Mouse (Mus musculus): Measurements from ENCODE around the gene Rerg.

Rerg gene

GRCm38 (mm10) chr6:137170226-137170625 is at the start of gene Rerg:
TSS of gene Rerg (minus strand) at chr6:137170497.
- no peak for DNase-seq (ENCODE audit: low spot score)

GRCm38 (mm10) chr6:137217841-137218463 is 47.7 kb upstream of the Rerg start:
- no peak for DNase-seq (ENCODE audit: low spot score)

- no peak for DNase-seq (ENCODE audit: low spot score)
Measured at GRCm38 (mm10) chr6:137211441-137211840, 41.1 kb upstream of the Rerg start.

GRCm38 (mm10) chr6:137210991-137211390 is 40.7 kb upstream of the Rerg start:
- DNase-seq (ENCODE audit: low spot score), result no peak

- DNase-seq (ENCODE audit: low spot score), result peak; percentile 60
Measured at GRCm38 (mm10) chr6:137209992-137210391, 39.7 kb upstream of the Rerg start.

- no peak for DNase-seq (ENCODE audit: low spot score)
Measured at GRCm38 (mm10) chr6:137207126-137207525, 36.8 kb upstream of the Rerg start.

GRCm38 (mm10) chr6:137205662-137206400 is 35.5 kb upstream of the Rerg start:
- peak; percentile 26 for DNase-seq (ENCODE audit: low spot score)

- peak; percentile 29 for DNase-seq (ENCODE audit: low spot score)
Measured at GRCm38 (mm10) chr6:137202661-137203060, 32.4 kb upstream of the Rerg start.

GRCm38 (mm10) chr6:137201578-137201977 is 31.3 kb upstream of the Rerg start:
- DNase-seq (ENCODE audit: low spot score), result no peak

- peak; percentile 26 for DNase-seq (ENCODE audit: low spot score)
Measured at GRCm38 (mm10) chr6:137201166-137201565, 30.9 kb upstream of the Rerg start.

- DNase-seq (ENCODE audit: low spot score), result no peak
Measured at GRCm38 (mm10) chr6:137192063-137192462, 21.8 kb upstream of the Rerg start.

GRCm38 (mm10) chr6:137191026-137191425 is 20.7 kb upstream of the Rerg start:
- DNase-seq (ENCODE audit: low spot score), result no peak

- DNase-seq (ENCODE audit: low spot score), result no peak
Measured at GRCm38 (mm10) chr6:137190577-137190976, 20.3 kb upstream of the Rerg start.

GRCm38 (mm10) chr6:137188375-137188926 is 18.2 kb upstream of the Rerg start:
- no peak for DNase-seq (ENCODE audit: low spot score)

- DNase-seq (ENCODE audit: low spot score), result no peak
Measured at GRCm38 (mm10) chr6:137187426-137187825, 17.1 kb upstream of the Rerg start.

- DNase-seq (ENCODE audit: low spot score), result no peak
Measured at GRCm38 (mm10) chr6:137180636-137181035, 10.3 kb upstream of the Rerg start.

- no peak for DNase-seq (ENCODE audit: low spot score)
Measured at GRCm38 (mm10) chr6:137180115-137180514, 9.8 kb upstream of the Rerg start.

- no peak for DNase-seq (ENCODE audit: low spot score)
Measured at GRCm38 (mm10) chr6:137179026-137179425, 8.7 kb upstream of the Rerg start.

GRCm38 (mm10) chr6:137170646-137171045 is 349 bp upstream of the Rerg start:
- no peak for DNase-seq (ENCODE audit: low spot score)

- peak; percentile 99 for DNase-seq (ENCODE audit: low spot score)
Measured at GRCm38 (mm10) chr6:137169171-137169968, 927 bp downstream of the Rerg start.

GRCm38 (mm10) chr6:137166843-137167242 is 3.5 kb downstream of the Rerg start:
- no peak for DNase-seq (ENCODE audit: low spot score)

GRCm38 (mm10) chr6:137163571-137163970 is 6.7 kb downstream of the Rerg start:
- DNase-seq (ENCODE audit: low spot score), result no peak

GRCm38 (mm10) chr6:137163061-137163460 is 7.2 kb downstream of the Rerg start:
- no peak for DNase-seq (ENCODE audit: low spot score)
